ENCODE assay signal across 8 mouse cellular contexts in genomic region chr10:67548261-67548854, GRCm38 (mm10). TPM values are rescaled to one million over a fixed set of nuclear protein-coding genes. Genes with fewer than 3 reads are reported as not detected.
DNase-seq lines count a peak whose midpoint lies in the region; ATAC-seq and TF ChIP-seq lines count a peak whose summit lies in the region.

No protein-coding gene starts in this region.

- H3K36me3 ChIP-seq in kidney, embryonic 14.5 days (ENCODE audit: control insufficient read depth, insufficient read depth, low read length), result peaks cover 3% of the 10 kb centered on the region; the same call in 1 of the 2 replicates
- no peaks in the 10 kb centered on the region for H3K36me3 ChIP-seq in lung, embryonic 15.5 days

- DNase-seq in ovary, adult 18-20 months (ENCODE audit: low spot score), result peak; percentile 19
- DNase-seq in ovary, postnatal 36 days (ENCODE audit: low spot score), result no peak
- peak; percentile 17 to 21 for DNase-seq in adrenal gland, postnatal 4 days (ENCODE audit: low spot score in 2 of 2)
- peak; percentile 49 for DNase-seq in gastrocnemius, adult 2 months
- peak; percentile 48 for DNase-seq in ovary, postnatal 10 days (ENCODE audit: low spot score)

- under 1% methylated on average over 70 of the region's 73 CpGs for WGBS in kidney, embryonic 14.5 days
- under 1% methylated on average over 72 of the region's 73 CpGs for WGBS in lung, embryonic 15.5 days

- H3K27ac ChIP-seq in gastrocnemius, adult 2 months, result peak overlapping the region; percentile 99
- peak overlapping the region; percentile 92 for H3K27ac ChIP-seq in kidney, embryonic 14.5 days (ENCODE audit: low read depth, low read length)
- H3K27ac ChIP-seq in lung, embryonic 15.5 days, result peak overlapping the region; percentile 93

- intact Hi-C loops in gastrocnemius, adult 2 months (cut with DNase I), result loop anchor here (1.0 to 5.0 kb wide), 2 partner anchors 10 to 231 kb away; no protein-coding TSS in a partner anchor

- TF ChIP-seq CTCF in gastrocnemius, adult 2 months (IDR thresholded peaks at IDR 0.05), result no peak

- peaks cover 24% of the 10 kb centered on the region; the same call in 1 of the 2 replicates for H3K4me1 ChIP-seq in kidney, embryonic 14.5 days (ENCODE audit: control insufficient read depth, insufficient read depth, low read length)
- peaks cover 30% of the 10 kb centered on the region for H3K4me1 ChIP-seq in lung, embryonic 15.5 days

- H3K4me2 ChIP-seq in kidney, embryonic 14.5 days (replicated peaks; ENCODE audit: low read depth, low read length), result peak overlapping the region; percentile 94
- H3K4me2 ChIP-seq in lung, embryonic 15.5 days, result peak overlapping the region; percentile 91

- H3K9me3 ChIP-seq in kidney, embryonic 14.5 days (ENCODE audit: control insufficient read depth, low read length), result no peaks in the 10 kb centered on the region
- H3K9me3 ChIP-seq in lung, embryonic 15.5 days, result no peaks in the 10 kb centered on the region

- H3K27me3 ChIP-seq in kidney, embryonic 14.5 days (ENCODE audit: control insufficient read depth, insufficient read depth, low read length), result no peaks in the 10 kb centered on the region
- H3K27me3 ChIP-seq in lung, embryonic 15.5 days, result no peaks in the 10 kb centered on the region

- peak overlapping the region; percentile 83 for H3K4me3 ChIP-seq in gastrocnemius, adult 2 months
- peak overlapping the region; percentile 69 for H3K4me3 ChIP-seq in kidney, embryonic 14.5 days (ENCODE audit: low read length)
- H3K4me3 ChIP-seq in lung, embryonic 15.5 days, result peak overlapping the region; percentile 81

- peak overlapping the region; percentile 84 for H3K9ac ChIP-seq in kidney, embryonic 14.5 days (ENCODE audit: low read depth, low read length)
- H3K9ac ChIP-seq in lung, embryonic 15.5 days, result peak overlapping the region; percentile 87

- ATAC-seq in kidney, embryonic 14.5 days (ENCODE audit: low FRiP score, low TSS enrichment), result peak; percentile 72
- peak; percentile 57 for ATAC-seq in lung, embryonic 15.5 days (ENCODE audit: borderline replicate concordance, extremely low read depth, low FRiP score, low TSS enrichment)
- no peak for ATAC-seq in megakaryocyte-erythroid progenitor cell, adult 5-6 weeks (replicated peaks; ENCODE audit: low FRiP score, low TSS enrichment, poor library complexity, severe bottlenecking)

RNA-seq across cellular contexts. Expression of gene Ado, which starts 0.4 kb away (rescaled TPM):
- total RNA-seq in adrenal gland, postnatal 4 days (2021), result 10 to 100 TPM; 27.8 to 29.0 TPM
- total RNA-seq in gastrocnemius, adult 2 months (2021), result 10 to 100 TPM; 26.6 to 29.5 TPM
- polyA plus RNA-seq in kidney, embryonic 14.5 days (2014; fragmentation: Nextera tagmentation; extraction: Ambion mirVana), result 52.6 and 82.1 TPM in 2 replicates
- polyA plus RNA-seq in lung, embryonic 15.5 days (2015; fragmentation: Nextera tagmentation; extraction: Ambion mirVana), result 61.5 and 64.6 TPM in 2 replicates
- total RNA-seq in megakaryocyte-erythroid progenitor cell, adult 5-6 weeks (2014; fragmentation: Nextera tagmentation), result 14.1 and 16.7 TPM in 2 replicates
- 22.6 and 23.0 TPM in 2 replicates for total RNA-seq in megakaryocyte-erythroid progenitor cell, adult 5-6 weeks (2017)

RNA-seq across cellular contexts. Expression of gene Egr2, which starts 13.1 kb away (rescaled TPM):
- 1 to 10 TPM; 1.6 to 2.1 TPM for total RNA-seq in adrenal gland, postnatal 4 days (2021)
- total RNA-seq in gastrocnemius, adult 2 months (2021), result 1 to 10 TPM in 1 of 2 experiments, under 1 TPM in 1; 0.31 to 1.2 TPM
- 0.97 and 0.99 TPM in 2 replicates for polyA plus RNA-seq in kidney, embryonic 14.5 days (2014; fragmentation: Nextera tagmentation; extraction: Ambion mirVana)
- polyA plus RNA-seq in lung, embryonic 15.5 days (2015; fragmentation: Nextera tagmentation; extraction: Ambion mirVana), result 0.34 and 0.57 TPM in 2 replicates
- not detected in 2 replicates for total RNA-seq in megakaryocyte-erythroid progenitor cell, adult 5-6 weeks (2014; fragmentation: Nextera tagmentation)
- 5.8 and 18.5 TPM in 2 replicates for total RNA-seq in megakaryocyte-erythroid progenitor cell, adult 5-6 weeks (2017)
